In the genomic region with DNA sequence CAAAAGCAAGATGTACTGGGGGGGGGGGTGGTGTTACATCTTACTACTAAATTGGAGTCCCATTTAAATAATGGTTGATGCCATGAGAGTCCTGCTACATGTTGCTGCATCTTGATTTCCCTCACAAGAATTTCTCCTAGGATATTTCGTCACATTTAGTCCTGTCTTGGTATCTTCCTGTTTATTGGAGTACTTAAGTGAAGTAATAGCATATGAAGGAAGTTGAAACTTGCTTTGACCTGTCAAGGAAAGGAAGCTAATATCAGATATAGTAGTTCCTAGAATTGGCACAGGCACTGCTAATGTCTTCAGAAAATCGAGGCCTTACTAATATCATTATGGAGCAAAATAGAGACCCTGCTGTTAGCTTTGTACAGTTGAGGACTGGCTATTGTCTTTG, we compare ENCODE assay signal across 32 mouse cellular contexts.
"Had no signal": no experiment of that assay in that cellular context is flagged by ENCODE, and none has a peak within 500 bp of the region (broad histone marks: within the 10 kb centered on the region; RNA-seq: fewer than 3 reads in every experiment).

No protein-coding gene starts in this region.

- DNase-seq: left cerebral cortex, postnatal 4 days; liver; liver, embryonic 13.5 days; liver, postnatal 0 days; lung, adult 18-20 months; lung, adult 2 months; lung, embryonic 14.5 days; lung, postnatal 10 days; lung, postnatal 14 days; lung, postnatal 36 days; lung, postnatal 4 days; midbrain, embryonic 14.5 days had no signal

- H3K4me1 ChIP-seq: limb, embryonic 10.5 days; limb, embryonic 12.5 days; limb, embryonic 13.5 days; limb, embryonic 15.5 days; liver, embryonic 12.5 days; liver, embryonic 13.5 days; liver, embryonic 15.5 days; lung, embryonic 15.5 days; megakaryocyte, embryonic 14.5 days; midbrain, embryonic 12.5 days; midbrain, embryonic 13.5 days; midbrain, embryonic 15.5 days; neural tube, embryonic 12.5 days had no signal

- H3K4me3 ChIP-seq: limb, embryonic 10.5 days; limb, embryonic 12.5 days; limb, embryonic 13.5 days; limb, embryonic 15.5 days; liver, embryonic 12.5 days; liver, embryonic 13.5 days; liver, embryonic 15.5 days; lung, embryonic 15.5 days; megakaryocyte, embryonic 14.5 days; midbrain, embryonic 10.5 days; midbrain, embryonic 12.5 days; midbrain, embryonic 13.5 days; midbrain, embryonic 15.5 days; myocyte; neural tube, embryonic 12.5 days had no signal

- H3K27me3 ChIP-seq: limb, embryonic 12.5 days; limb, embryonic 13.5 days; limb, embryonic 15.5 days; liver, embryonic 12.5 days; liver, embryonic 13.5 days; liver, embryonic 15.5 days; lung, embryonic 15.5 days; megakaryocyte, embryonic 14.5 days; midbrain, embryonic 12.5 days; midbrain, embryonic 13.5 days; midbrain, embryonic 15.5 days; neural tube, embryonic 12.5 days had no signal

- H3K27ac ChIP-seq: limb, embryonic 10.5 days; limb, embryonic 12.5 days; limb, embryonic 13.5 days; limb, embryonic 15.5 days; liver, embryonic 12.5 days; liver, embryonic 13.5 days; liver, embryonic 14.5 days; liver, embryonic 15.5 days; lung, embryonic 15.5 days; macrophage; midbrain, embryonic 10.5 days; midbrain, embryonic 12.5 days; midbrain, embryonic 13.5 days; midbrain, embryonic 15.5 days; neural tube, embryonic 12.5 days had no signal

- H3K9ac ChIP-seq: limb, embryonic 12.5 days; limb, embryonic 13.5 days; limb, embryonic 15.5 days; liver, embryonic 12.5 days; liver, embryonic 13.5 days; liver, embryonic 14.5 days; liver, embryonic 15.5 days; liver, postnatal 0 days; lung, embryonic 14.5 days; lung, embryonic 15.5 days; midbrain, embryonic 12.5 days; midbrain, embryonic 13.5 days; midbrain, embryonic 15.5 days; neural tube, embryonic 12.5 days had no signal

- H3K36me3 ChIP-seq: limb, embryonic 10.5 days; limb, embryonic 12.5 days; limb, embryonic 13.5 days; limb, embryonic 15.5 days; liver, embryonic 12.5 days; liver, embryonic 13.5 days; liver, embryonic 15.5 days; lung, embryonic 15.5 days; midbrain, embryonic 10.5 days; midbrain, embryonic 12.5 days; midbrain, embryonic 13.5 days; midbrain, embryonic 15.5 days; neural tube, embryonic 12.5 days had no signal

- H3K4me2 ChIP-seq: limb, embryonic 12.5 days; limb, embryonic 13.5 days; limb, embryonic 15.5 days; liver, embryonic 11.5 days; liver, embryonic 12.5 days; liver, embryonic 13.5 days; liver, embryonic 15.5 days; lung, embryonic 14.5 days; lung, embryonic 15.5 days; midbrain, embryonic 11.5 days; midbrain, embryonic 12.5 days; midbrain, embryonic 13.5 days; midbrain, embryonic 15.5 days; neural tube, embryonic 12.5 days had no signal

- H3K9me3 ChIP-seq: limb, embryonic 10.5 days; limb, embryonic 12.5 days; limb, embryonic 15.5 days; liver, embryonic 12.5 days; liver, embryonic 13.5 days; liver, embryonic 15.5 days; lung, embryonic 15.5 days; megakaryocyte, embryonic 14.5 days; midbrain, embryonic 10.5 days; midbrain, embryonic 12.5 days; midbrain, embryonic 13.5 days; midbrain, embryonic 15.5 days; neural tube, embryonic 12.5 days had no signal

- ATAC-seq: liver, embryonic 12.5 days; liver, postnatal 0 days; lung, postnatal 0 days; midbrain, embryonic 13.5 days; midbrain, embryonic 15.5 days; midbrain, embryonic 16.5 days had no signal
